In the genomic region with DNA sequence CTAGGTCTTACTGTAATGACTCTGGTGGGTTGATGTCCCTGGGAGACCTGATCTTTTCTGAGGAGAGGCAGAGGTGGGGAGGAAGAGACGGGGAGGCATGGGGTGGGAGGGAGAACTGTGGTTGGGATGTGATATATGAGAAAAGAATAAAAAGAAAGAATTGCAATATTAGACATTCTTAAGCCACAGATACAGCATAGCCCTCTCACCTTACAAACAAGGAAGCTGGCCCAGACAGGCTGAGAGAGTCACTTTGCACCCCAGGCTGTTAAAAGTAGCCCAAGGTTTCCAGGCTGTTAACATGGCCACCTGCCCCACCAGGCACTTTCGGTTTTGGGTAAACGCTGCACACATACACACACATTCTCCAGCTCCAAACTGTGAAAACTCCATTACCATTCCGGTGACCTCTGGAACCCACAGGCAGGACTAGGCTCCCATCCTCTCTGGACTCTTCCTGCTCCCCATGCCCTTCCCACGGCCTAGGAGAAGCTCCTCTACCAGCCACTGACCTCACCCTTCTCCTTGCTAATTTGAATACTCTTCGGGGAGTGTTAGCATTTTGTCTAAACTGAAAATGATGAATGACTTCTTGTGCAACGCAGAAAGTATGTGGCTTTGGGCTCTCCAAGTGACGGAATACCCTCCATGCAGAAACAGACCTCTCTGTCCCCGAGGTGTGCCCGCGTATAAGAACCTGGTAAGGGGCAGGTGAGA, we compare ENCODE assay signal across 15 mouse cellular contexts.
DNase-seq lines count a peak whose midpoint lies in the region; ATAC-seq and TF ChIP-seq lines count a peak whose summit lies in the region.
"Had no signal": no experiment of that assay in that cellular context is flagged by ENCODE, and none has a peak within 500 bp of the region (broad histone marks: within the 10 kb centered on the region; RNA-seq: fewer than 3 reads in every experiment).

No protein-coding gene starts in this region.

- no peaks in the 10 kb centered on the region for H3K4me1 ChIP-seq in liver, adult 2 months (ENCODE audit: control insufficient read depth, insufficient read depth, low read length)
- H3K4me1 ChIP-seq in liver, embryonic 11.5 days (replicated peaks; ENCODE audit: control insufficient read depth, insufficient read depth, low read length), result no peaks in the 10 kb centered on the region
- H3K4me1 ChIP-seq in brown adipose tissue, adult 24 weeks (ENCODE audit: control insufficient read depth, insufficient read depth, insufficient read length, low read length), result no peaks in the 10 kb centered on the region

- H3K27ac ChIP-seq in liver, adult 2 months (replicated peaks; ENCODE audit: insufficient read depth, low read depth, low read length), result no peak overlapping the region; the same call in 1 of the 2 replicates
- no peak overlapping the region for H3K27ac ChIP-seq in liver, embryonic 11.5 days (ENCODE audit: low read depth, low read length)
- peak overlapping the region; percentile 51; the same call in 1 of the 2 replicates for H3K27ac ChIP-seq in brown adipose tissue, adult 24 weeks (replicated peaks; ENCODE audit: low read depth, low read length)
- H3K27ac ChIP-seq: forebrain, embryonic 10.5 days; limb, embryonic 12.5 days; midbrain, embryonic 12.5 days had no signal

- 73% methylated on average over 11 of the region's 11 CpGs for WGBS in liver, adult 2 months
- 64% methylated on average over 11 of the region's 11 CpGs for WGBS in liver, embryonic 11.5 days

- no peak overlapping the region for H3K4me3 ChIP-seq in liver, adult 2 months (ENCODE audit: insufficient read depth, low read depth, low read length)
- H3K4me3 ChIP-seq in liver, embryonic 11.5 days (ENCODE audit: low read depth, low read length), result no peak overlapping the region
- H3K4me3 ChIP-seq in brown adipose tissue, adult 24 weeks (ENCODE audit: insufficient read depth, low read depth, low read length), result peak overlapping the region; percentile 3; the same call in 1 of the 2 replicates
- H3K4me3 ChIP-seq: forebrain, embryonic 10.5 days; limb, embryonic 12.5 days; midbrain, embryonic 12.5 days had no signal

- no peak for ATAC-seq in liver, embryonic 11.5 days (replicated peaks; ENCODE audit: low FRiP score)
- ATAC-seq: activated CD4-positive, CD25-positive, alpha-beta regulatory T cell, adult 4 months; hindbrain, embryonic 16.5 days had no signal

- no peaks in the 10 kb centered on the region for H3K9me3 ChIP-seq in liver, embryonic 11.5 days (ENCODE audit: control insufficient read depth, low read length)
- H3K9me3 ChIP-seq: forebrain, embryonic 10.5 days; G1E; limb, embryonic 12.5 days; midbrain, embryonic 12.5 days had no signal

- DNase-seq in liver, adult 2 months (ENCODE audit: extremely low read depth, low read depth, low spot score), result peak; percentile 6
- DNase-seq in liver, embryonic 11.5 days (ENCODE audit: low spot score), result no peak
- peak; percentile 8 for DNase-seq in CD4-positive helper T cell, adult 2 months (ENCODE audit: low read depth, low spot score)
- peak; percentile 41 to 63 for DNase-seq in monocyte, adult 2 months (ENCODE audit: low read depth in 1 of 2, low spot score in 2 of 2)
- no peak for DNase-seq in urinary bladder, postnatal 25 days (ENCODE audit: low spot score)
- DNase-seq in adrenal gland, adult 8-10 months, result no peak
- DNase-seq: layer of hippocampus, adult 9-11 months; thymus, postnatal 14 days had no signal

- no peak for TF ChIP-seq POLR2A in liver, adult 2 months (IDR thresholded peaks at IDR 0.05; ENCODE audit: extremely low read depth, insufficient read depth, low read length)

- H3K9ac ChIP-seq in liver, adult 2 months (ENCODE audit: low read depth, low read length), result no peak overlapping the region
- H3K9ac ChIP-seq in liver, embryonic 11.5 days (ENCODE audit: low read depth, low read length), result no peak overlapping the region
- H3K9ac ChIP-seq: limb, embryonic 12.5 days; midbrain, embryonic 12.5 days had no signal

- no peak overlapping the region for H3K4me2 ChIP-seq in liver, embryonic 11.5 days
- H3K4me2 ChIP-seq: limb, embryonic 12.5 days; midbrain, embryonic 12.5 days had no signal

- H3K27me3 ChIP-seq in liver, adult 2 months (ENCODE audit: control insufficient read depth, insufficient read depth, low read length), result no peaks in the 10 kb centered on the region
- no peaks in the 10 kb centered on the region for H3K27me3 ChIP-seq in liver, embryonic 11.5 days (replicated peaks; ENCODE audit: control insufficient read depth, insufficient read depth, low read length)

- H3K36me3 ChIP-seq in liver, adult 2 months (ENCODE audit: control insufficient read depth, insufficient read depth, low read length), result 0 out of 2 replicates have a peak, but pooled peaks cover 3% of the 10 kb centered on the region
- H3K36me3 ChIP-seq in liver, embryonic 11.5 days (ENCODE audit: control insufficient read depth, insufficient read depth, low read length), result no peaks in the 10 kb centered on the region
- H3K36me3 ChIP-seq: forebrain, embryonic 10.5 days; limb, embryonic 12.5 days; midbrain, embryonic 12.5 days had no signal

- TF ChIP-seq CTCF in liver, adult 2 months (IDR thresholded peaks at IDR 0.05; ENCODE audit: low read depth, low read length), result no peak

- H3K79me2 ChIP-seq in liver, adult 2 months (ENCODE audit: control insufficient read depth, insufficient read depth, low read length), result no peaks in the 10 kb centered on the region

Comparison
In these comparisons a context has a peak if more than half of its experiments do, and no peak if none do; other contexts are left out.
1. DNase-seq: peak in liver, adult 2 months (single experiment), CD4-positive helper T cell, adult 2 months (single experiment) and monocyte, adult 2 months (2 of 2); none in liver, embryonic 11.5 days (single experiment), urinary bladder, postnatal 25 days (single experiment) and adrenal gland, adult 8-10 months (single experiment).